Mouse (Mus musculus) kidney, postnatal 0 days (tissue): ENCODE data around the gene Rnf220. TPM values are rescaled to one million over a fixed set of nuclear protein-coding genes. Genes with fewer than 3 reads are reported as not detected.

ENCODE experiments used
- ATAC-seq: fragments of 200-750 bp; cut with Nextera tagmentation; replicated peaks from 2 replicates; pipeline ENCODE4 v1.8.0; 2017; ENCODE audit warnings: low read depth, moderate number of reproducible peaks, moderate TSS enrichment, moderate library complexity; ENCODE audit not compliant: low FRiP score
- DNase-seq: peaks from one replicate; pipeline ENCODE4 v3.0.0-alpha.2; 2016; ENCODE audit warnings: low spot score
- H3K27ac ChIP-seq: fragments of 300-500 bp; sonication (generic); 2 replicates; pipeline ENCODE4 v1.5.1; 2014; ENCODE audit warnings: mild to moderate bottlenecking
- H3K27me3 ChIP-seq: fragments of 300-500 bp; sonication (generic); 2 replicates; pipeline ENCODE4 v1.6.1; 2014; ENCODE audit warnings: low read length, mixed read lengths; ENCODE audit not compliant: insufficient read depth
- H3K36me3 ChIP-seq: fragments of 300-500 bp; sonication (generic); 2 replicates; pipeline ENCODE4 v1.6.1; 2014; ENCODE audit warnings: low read length, mixed read lengths; ENCODE audit not compliant: insufficient read depth
- H3K4me1 ChIP-seq: fragments of 300-500 bp; sonication (generic); replicated peaks from 2 replicates; pipeline ENCODE4 v1.6.1; 2014; ENCODE audit warnings: antibody characterized with exemption, low read length, mixed read lengths; ENCODE audit not compliant: insufficient read depth
- H3K4me2 ChIP-seq: fragments of 300-500 bp; sonication (generic); 2 replicates; pipeline ENCODE4 v1.6.1; 2014; ENCODE audit warnings: mild to moderate bottlenecking, low read length, moderate library complexity, mixed read lengths
- H3K4me3 ChIP-seq: fragments of 300-500 bp; sonication (generic); replicated peaks from 2 replicates; pipeline ENCODE4 v1.5.1; 2014; ENCODE audit warnings: low read depth, low read length
- H3K9ac ChIP-seq: fragments of 300-500 bp; sonication (generic); 2 replicates; pipeline ENCODE4 v1.6.1; 2014; ENCODE audit warnings: low read depth, low read length
- H3K9me3 ChIP-seq: fragments of 300-500 bp; sonication (generic); replicated peaks from 2 replicates; pipeline ENCODE4 v1.6.1; 2016; ENCODE audit warnings: low read length, inconsistent platforms, mixed read lengths
- CTCF ChIP-seq: IDR thresholded peaks from 2 replicates; pipeline ENCODE4 v1.5.1; 2016; ENCODE audit warnings: antibody characterized with exemption, low read depth, mild to moderate bottlenecking, moderate library complexity
- WGBS: fragments of 180-500 bp; shearing (Covaris S2); extraction: QIAGEN DNeasy Blood & Tissue Kit; methylation state at CpG from one replicate; pipeline ENCODE4 v1.1.7; 2014; 5-methylcytosine and 5-hydroxymethylcytosine counted together
- polyA plus RNA-seq: library from polyadenylated mRNA; unstranded; fragments of >200 nt; fragmentation: Nextera tagmentation; extraction: Ambion mirVana; gene quantifications from 2 replicates; pipeline ENCODE4 v1.2.1, GENCODE M21; 2015

Rnf220 gene
- polyA plus RNA-seq, 1 experiment from 2014 or later = 62.1 TPM

DNA sequence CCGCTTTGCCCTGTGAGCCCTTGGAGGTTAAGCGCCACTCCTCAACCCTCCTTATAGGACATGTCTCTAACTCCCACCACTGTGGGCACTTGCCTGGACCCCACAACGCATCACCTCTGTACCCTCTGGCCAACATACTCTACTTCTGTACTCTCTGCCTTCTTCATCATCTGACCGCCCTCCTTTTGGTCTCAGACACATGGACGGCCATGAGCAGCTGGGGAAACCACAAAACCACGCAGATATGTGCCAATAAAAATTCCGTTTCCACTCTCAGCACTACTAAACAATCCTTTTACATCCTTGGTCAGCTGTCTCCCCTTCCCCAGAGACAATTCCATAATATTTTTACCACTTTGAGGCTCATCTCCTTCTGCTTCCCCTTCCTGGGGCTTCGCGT is 178.3 kb downstream of the Rnf220 start:
- Histone ChIP-seq H3K9ac (no peak overlapping the region), H3K4me1 (0 out of 2 replicates have a peak, but pooled peaks cover 3% of the 10 kb centered on the region), H3K27me3 (peaks cover 80% of the 10 kb centered on the region), H3K9me3 (no peaks in the 10 kb centered on the region), H3K4me2 (no peak overlapping the region), H3K27ac (no peak overlapping the region), H3K36me3 (no peaks in the 10 kb centered on the region), H3K4me3 (no peak overlapping the region)
- TF ChIP-seq CTCF = no peak
- WGBS = 83% methylated on average over 9 of the region's 9 CpGs
- ATAC-seq (no peak), DNase-seq (no peak)

DNA sequence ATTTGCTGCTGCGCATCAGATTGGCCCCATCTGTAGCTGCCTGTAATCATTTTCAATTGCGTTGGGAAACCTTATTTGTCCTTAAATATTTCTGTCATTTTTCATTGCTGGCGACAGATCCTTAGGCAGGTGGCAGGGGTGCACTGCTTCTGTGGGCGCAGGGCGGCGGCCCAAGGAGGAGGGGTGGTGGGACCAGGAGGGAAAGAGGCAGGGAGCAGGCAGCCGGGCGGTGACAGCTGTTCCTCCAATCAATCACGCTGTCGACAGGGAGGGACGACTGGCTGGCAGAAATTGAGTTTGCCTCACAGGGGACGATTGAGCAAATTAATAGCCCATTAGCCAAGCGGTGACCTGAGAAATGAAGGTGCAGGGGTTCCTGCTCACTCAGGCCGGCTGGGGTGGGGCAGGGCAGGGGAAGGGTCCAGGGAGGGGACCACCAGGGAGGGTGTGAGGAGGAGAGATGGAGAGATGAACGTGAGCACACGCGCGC is 179.1 kb downstream of the Rnf220 start:
- H3K36me3 ChIP-seq = no peaks in the 10 kb centered on the region
- WGBS = 8% methylated on average over 18 of the region's 18 CpGs
- H3K4me1 ChIP-seq = 0 out of 2 replicates have a peak, but pooled peaks cover 6% of the 10 kb centered on the region
- DNase-seq (no peak), ATAC-seq (no peak)
- no peak overlapping the region for H3K9ac ChIP-seq
- H3K27ac ChIP-seq = no peak overlapping the region
- no peak overlapping the region; the same call in 1 of the 2 replicates for H3K4me2 ChIP-seq
- no peak for TF ChIP-seq CTCF
- no peaks in the 10 kb centered on the region for H3K9me3 ChIP-seq
- H3K27me3 ChIP-seq = peaks cover 74% of the 10 kb centered on the region
- H3K4me3 ChIP-seq = no peak overlapping the region

DNA sequence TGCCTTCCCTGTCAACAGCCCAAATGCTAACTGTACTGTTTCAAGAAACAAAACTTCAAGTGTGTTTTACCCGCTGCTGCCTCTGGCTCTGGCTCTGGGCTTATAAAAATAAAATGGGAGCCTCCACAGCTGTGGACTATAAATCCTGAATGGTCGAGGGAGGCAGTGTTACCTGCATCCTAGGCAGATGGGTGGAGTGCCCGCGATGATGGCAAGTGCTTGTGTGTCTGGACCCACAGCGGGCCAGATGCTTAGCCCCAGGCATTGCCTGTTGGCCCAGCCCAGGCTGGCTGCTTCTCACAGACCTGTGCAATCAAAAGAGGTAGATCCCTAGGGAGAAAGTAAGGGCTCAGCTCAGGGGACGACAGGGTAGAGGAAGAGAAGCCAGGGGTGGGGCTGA is 180.1 kb downstream of the Rnf220 start:
- DNase-seq (no peak), ATAC-seq (0 out of 2 replicates have a peak, but pooled peaks have one; percentile 25)
- peaks cover 10% of the 10 kb centered on the region; the same call in 1 of the 2 replicates for H3K4me1 ChIP-seq
- TF ChIP-seq CTCF = no peak
- H3K9me3 ChIP-seq = no peaks in the 10 kb centered on the region
- 13% methylated on average over 6 of the region's 6 CpGs for WGBS
- H3K9ac ChIP-seq = no peak overlapping the region
- no peak overlapping the region for H3K27ac ChIP-seq
- H3K4me3 ChIP-seq = no peak overlapping the region
- no peak overlapping the region for H3K4me2 ChIP-seq
- H3K36me3 ChIP-seq = no peaks in the 10 kb centered on the region
- H3K27me3 ChIP-seq = peaks cover 65% of the 10 kb centered on the region

DNA sequence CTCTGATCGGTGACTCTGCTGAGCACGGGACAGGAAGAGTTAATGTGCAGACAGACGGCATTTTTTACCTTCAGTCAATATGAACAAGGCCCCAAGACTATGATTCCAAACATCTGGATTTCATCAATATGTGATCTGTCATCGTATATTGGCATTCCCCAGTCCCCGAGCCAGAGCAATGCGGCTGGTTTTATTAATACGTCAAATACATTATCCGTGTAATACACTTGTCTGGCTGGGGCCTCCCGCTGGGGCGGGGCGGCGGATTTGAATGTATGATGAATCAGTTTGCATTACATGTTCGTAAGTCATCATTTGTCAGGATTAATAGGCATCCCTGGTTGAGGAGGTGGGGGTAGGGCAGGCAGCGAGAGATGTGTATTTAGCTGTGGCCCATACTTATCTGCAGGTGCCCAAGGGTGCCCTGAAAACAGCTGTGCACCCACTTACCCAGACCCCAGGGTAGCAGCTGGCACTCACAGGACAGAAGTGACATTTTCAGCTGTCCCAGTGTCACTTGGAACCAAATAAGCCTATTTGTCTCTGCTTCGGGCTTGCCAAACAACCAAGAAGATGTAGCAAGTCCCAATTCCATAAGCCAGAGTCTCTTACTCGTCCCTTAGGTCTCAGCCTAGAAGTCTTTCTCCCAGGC is 181.9 kb downstream of the Rnf220 start:
- no peak overlapping the region for H3K4me2 ChIP-seq
- no peak overlapping the region for H3K27ac ChIP-seq
- no peak overlapping the region for H3K4me3 ChIP-seq
- DNase-seq (no peak), ATAC-seq (no peak)
- H3K9ac ChIP-seq = no peak overlapping the region
- no peaks in the 10 kb centered on the region for H3K9me3 ChIP-seq
- TF ChIP-seq CTCF = no peak
- 75% methylated on average over 16 of the region's 16 CpGs for WGBS
- H3K36me3 ChIP-seq = no peaks in the 10 kb centered on the region
- peaks cover 10% of the 10 kb centered on the region; the same call in 1 of the 2 replicates for H3K4me1 ChIP-seq
- peaks cover 50% of the 10 kb centered on the region for H3K27me3 ChIP-seq

DNA sequence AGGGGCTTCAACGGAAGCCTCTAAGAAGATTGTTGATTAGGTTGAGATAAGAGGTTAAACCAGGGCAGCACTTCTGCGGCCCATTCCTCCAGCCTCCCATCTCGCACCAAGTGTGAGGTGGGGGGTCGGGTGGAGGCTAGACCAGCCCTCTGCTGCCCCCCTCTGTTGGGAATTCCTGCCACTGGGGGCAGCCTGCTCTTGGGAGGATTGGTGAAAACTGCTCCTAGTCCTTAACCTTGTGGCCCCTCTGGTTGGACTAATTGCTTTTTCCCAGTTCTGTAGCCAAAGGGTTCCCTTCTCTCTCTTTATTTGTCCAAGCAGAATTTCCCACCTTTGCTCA is 183.8 kb downstream of the Rnf220 start:
- H3K36me3 ChIP-seq = no peaks in the 10 kb centered on the region
- no peaks in the 10 kb centered on the region for H3K9me3 ChIP-seq
- TF ChIP-seq CTCF = peak; percentile 73
- ATAC-seq (peak; percentile 34; the same call in 1 of the 2 replicates), DNase-seq (no peak)
- 2% methylated on average over 4 of the region's 4 CpGs for WGBS
- peaks cover 34% of the 10 kb centered on the region for H3K27me3 ChIP-seq
- peaks cover 10% of the 10 kb centered on the region; the same call in 1 of the 2 replicates for H3K4me1 ChIP-seq
- H3K4me3 ChIP-seq = no peak overlapping the region
- H3K27ac ChIP-seq = no peak overlapping the region
- no peak overlapping the region for H3K9ac ChIP-seq
- no peak overlapping the region for H3K4me2 ChIP-seq

DNA sequence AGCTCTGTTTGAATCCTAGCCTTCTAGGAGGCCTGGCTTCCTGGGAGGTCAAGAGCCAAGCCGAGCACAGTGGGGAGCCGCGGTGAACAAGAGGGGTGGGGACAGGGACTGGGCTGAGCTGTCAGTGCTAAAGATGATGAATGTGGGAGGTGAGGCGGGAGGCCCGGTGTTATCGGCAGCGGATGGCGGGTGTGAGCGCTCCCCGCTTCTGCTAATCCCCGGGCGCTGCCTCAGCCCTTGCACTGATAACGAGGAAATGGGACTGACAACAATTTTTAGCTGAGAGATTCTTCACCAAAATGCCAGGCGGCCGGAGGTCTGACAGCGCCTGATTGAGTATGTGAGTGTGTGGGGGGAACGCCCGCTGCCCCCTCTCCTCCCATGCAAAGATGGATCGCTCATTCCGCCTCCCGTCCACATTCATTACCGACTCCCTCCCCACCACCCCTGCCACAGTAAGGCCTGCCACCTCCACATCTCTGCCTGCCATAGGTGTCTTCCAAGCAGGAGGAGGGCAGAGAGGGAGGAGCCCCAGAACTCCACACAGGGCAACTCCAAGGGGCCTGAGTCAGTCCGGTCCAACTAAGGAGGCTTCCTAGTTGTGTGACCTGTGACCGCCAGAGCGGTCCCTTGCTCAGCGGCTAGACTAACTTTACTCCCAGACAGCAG is 184.3 kb downstream of the Rnf220 start:
- ATAC-seq = peak; percentile 47
- Histone ChIP-seq H3K4me3 (no peak overlapping the region), H3K4me1 (peaks cover 10% of the 10 kb centered on the region; the same call in 1 of the 2 replicates), H3K27ac (no peak overlapping the region), H3K9me3 (no peaks in the 10 kb centered on the region), H3K4me2 (no peak overlapping the region), H3K9ac (0 out of 2 replicates have a peak overlapping the region, but pooled peaks have one; percentile 18), H3K27me3 (peaks cover 29% of the 10 kb centered on the region), H3K36me3 (no peaks in the 10 kb centered on the region)
- 11% methylated on average over 26 of the region's 26 CpGs for WGBS
- DNase-seq = no peak
- TF ChIP-seq CTCF = no peak
